Mouse (Mus musculus): ENCODE measurements around the gene Eps8. TPM values are rescaled to one million over a fixed set of nuclear protein-coding genes. Genes with fewer than 3 reads are reported as not detected.

Eps8 gene
- total and polyA plus RNA-seq, 2 experiments from 2014 or later: 27.2 to 29.9 TPM

DNA sequence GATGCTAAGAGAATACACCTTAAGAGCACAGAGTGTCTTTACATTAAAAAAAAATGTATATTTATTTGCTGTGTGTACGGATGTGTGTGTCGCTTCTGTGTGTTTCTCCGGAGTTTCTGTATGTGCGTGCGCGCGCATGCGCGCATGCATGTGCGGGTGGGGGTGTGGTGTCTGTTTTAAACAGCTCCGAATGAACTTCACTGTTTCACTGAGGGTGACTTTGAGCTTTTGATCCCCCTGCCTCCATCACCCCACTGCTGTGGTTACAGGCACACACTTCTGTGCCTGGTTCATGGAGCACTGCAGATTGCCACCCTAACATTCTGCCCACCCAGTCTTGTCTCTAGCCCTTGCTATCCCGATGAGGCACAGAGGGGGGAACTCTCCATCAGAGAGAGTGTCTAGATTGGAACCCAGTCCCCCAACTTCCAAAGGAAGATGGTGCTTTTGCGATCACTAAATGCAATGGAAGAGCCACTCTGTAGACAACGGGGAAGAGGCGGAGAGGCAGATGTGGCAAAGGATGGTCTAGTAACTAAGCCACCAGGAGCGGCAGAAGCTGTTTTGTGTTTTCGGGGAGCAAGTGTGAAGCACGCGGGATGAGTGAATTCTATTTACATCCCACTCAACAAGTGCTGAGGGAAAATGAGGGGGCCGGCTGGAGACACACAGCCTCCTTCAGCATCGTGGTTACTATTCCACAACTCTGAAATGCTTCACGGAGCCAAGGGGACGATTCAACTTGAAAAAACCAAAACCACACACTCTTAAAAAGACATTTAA, 7.1 kb upstream of the Eps8 start:
- Histone ChIP-seq H3K9me3 (ENCODE audit: low read length) (no peaks in the 10 kb centered on the region), H3K4me2 (ENCODE audit: low read depth, low read length, poor library complexity, severe bottlenecking) (no peak overlapping the region), H3K4me1 (ENCODE audit: insufficient read depth, low read length) (no peaks in the 10 kb centered on the region), H3K36me3 (ENCODE audit: insufficient read depth, low read length) (no peaks in the 10 kb centered on the region), H3K27ac (ENCODE audit: low read depth, low read length) (no peak overlapping the region), H3K27me3 (ENCODE audit: insufficient read depth, low read length) (no peaks in the 10 kb centered on the region), H3K9ac (replicated peaks; ENCODE audit: low read length, poor library complexity, severe bottlenecking) (no peak overlapping the region), H3K4me3 (ENCODE audit: low read depth, low read length) (no peak overlapping the region)
- ATAC-seq (ENCODE audit: low FRiP score) (no peak), DNase-seq (ENCODE audit: low spot score) (no peak)
- no peak for TF ChIP-seq CTCF (IDR thresholded peaks at IDR 0.05)
- WGBS: 95% methylated on average over 23 of the region's 23 CpGs

DNA sequence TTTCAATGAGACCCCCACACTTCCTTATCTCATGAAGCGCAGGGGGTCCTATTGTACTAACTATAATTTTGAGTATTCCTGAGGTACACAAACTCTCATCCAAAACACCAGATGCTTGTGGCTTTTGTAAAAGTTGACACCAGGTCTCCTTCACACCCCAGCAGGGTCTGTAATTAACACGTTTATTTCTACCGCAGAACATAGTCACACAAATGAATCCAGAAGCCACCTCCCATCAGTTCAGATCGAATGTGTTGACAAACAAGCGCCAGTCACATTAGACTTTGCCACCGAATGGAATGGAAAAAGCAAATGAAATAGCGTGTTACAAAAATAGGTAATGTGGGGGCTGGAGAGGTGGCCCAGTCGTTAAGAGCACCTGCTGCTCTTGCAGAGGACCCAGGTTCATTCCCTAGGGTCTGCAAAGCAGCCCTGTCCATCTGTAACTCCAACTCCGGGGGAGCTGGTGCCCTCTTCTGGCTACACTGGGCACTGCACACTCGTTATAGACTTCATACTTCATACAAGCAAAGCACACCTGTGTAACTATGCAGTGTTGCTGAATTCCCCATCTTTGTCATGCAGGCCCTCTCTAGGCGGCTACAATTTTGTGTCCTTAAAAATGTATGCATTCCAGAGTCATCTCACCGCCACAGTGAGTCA, 3.9 kb upstream of the Eps8 start:
- no peaks in the 10 kb centered on the region for H3K4me1 ChIP-seq (ENCODE audit: insufficient read depth, low read length)
- no peaks in the 10 kb centered on the region for H3K27me3 ChIP-seq (ENCODE audit: insufficient read depth, low read length)
- H3K9ac ChIP-seq (replicated peaks; ENCODE audit: low read length, poor library complexity, severe bottlenecking): no peak overlapping the region
- no peak overlapping the region for H3K4me3 ChIP-seq (ENCODE audit: low read depth, low read length)
- peak; percentile 31 for DNase-seq (ENCODE audit: low spot score)
- no peaks in the 10 kb centered on the region for H3K9me3 ChIP-seq (ENCODE audit: low read length)
- no peak overlapping the region for H3K27ac ChIP-seq (ENCODE audit: low read depth, low read length)
- no peaks in the 10 kb centered on the region for H3K36me3 ChIP-seq (ENCODE audit: insufficient read depth, low read length)
- 80% methylated on average over 12 of the region's 12 CpGs for WGBS
- TF ChIP-seq CTCF (IDR thresholded peaks at IDR 0.05): peak; percentile 62
- no peak overlapping the region for H3K4me2 ChIP-seq (ENCODE audit: low read depth, low read length, poor library complexity, severe bottlenecking)
- no peak for ATAC-seq (ENCODE audit: low FRiP score)

DNA sequence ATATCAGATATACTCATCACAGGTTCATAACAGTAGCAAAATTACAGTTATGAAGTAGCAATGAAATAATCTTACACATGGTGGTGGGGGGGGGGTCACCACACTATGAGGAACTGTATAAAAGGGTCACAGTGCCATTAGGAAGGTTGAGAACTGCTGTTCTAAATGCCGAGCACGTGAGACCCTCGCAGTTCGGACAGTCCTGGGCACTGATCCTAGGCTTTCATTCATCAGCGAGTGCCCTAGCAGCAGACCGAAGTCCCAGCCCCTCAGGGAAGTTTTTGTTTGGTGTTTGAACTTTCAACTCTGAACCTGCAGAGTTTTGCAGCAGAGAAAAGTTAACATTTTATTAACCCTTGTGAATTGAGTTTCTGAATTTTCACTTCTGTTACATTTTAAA, 2.5 kb upstream of the Eps8 start:
- Histone ChIP-seq H3K4me1 (ENCODE audit: insufficient read depth, low read length) (no peaks in the 10 kb centered on the region), H3K36me3 (ENCODE audit: insufficient read depth, low read length) (no peaks in the 10 kb centered on the region), H3K4me2 (ENCODE audit: low read depth, low read length, poor library complexity, severe bottlenecking) (no peak overlapping the region), H3K9me3 (ENCODE audit: low read length) (no peaks in the 10 kb centered on the region), H3K4me3 (ENCODE audit: low read depth, low read length) (no peak overlapping the region), H3K27ac (ENCODE audit: low read depth, low read length) (no peak overlapping the region), H3K27me3 (ENCODE audit: insufficient read depth, low read length) (no peaks in the 10 kb centered on the region), H3K9ac (replicated peaks; ENCODE audit: low read length, poor library complexity, severe bottlenecking) (no peak overlapping the region)
- WGBS: 77% methylated on average over 6 of the region's 6 CpGs
- no peak for TF ChIP-seq CTCF (IDR thresholded peaks at IDR 0.05)
- peak; percentile 53 for DNase-seq (ENCODE audit: low spot score)
- peak; percentile 49; the same call in 1 of the 2 replicates for ATAC-seq (ENCODE audit: low FRiP score)

DNA sequence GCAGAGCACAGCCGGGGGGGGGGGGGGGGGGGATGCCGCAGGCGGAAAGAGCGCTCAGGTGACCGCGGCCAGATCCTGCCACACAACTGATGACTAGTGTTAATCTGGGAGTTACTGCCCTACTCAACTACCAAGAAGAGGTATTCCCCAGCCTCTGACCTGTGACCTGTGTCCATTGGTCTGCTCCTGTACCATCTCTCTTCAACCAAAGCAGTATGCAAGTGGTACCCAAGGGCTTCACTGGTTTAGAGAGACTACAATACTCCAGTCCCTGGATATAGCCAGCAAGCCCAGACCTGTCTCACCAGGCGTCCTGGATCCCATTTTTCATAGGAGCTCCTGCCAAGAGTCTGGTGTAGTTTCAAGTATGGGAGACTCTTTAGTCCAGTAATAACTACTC, 5.1 kb downstream of the Eps8 start:
- WGBS: 27% methylated on average over 5 of the region's 7 CpGs

DNA sequence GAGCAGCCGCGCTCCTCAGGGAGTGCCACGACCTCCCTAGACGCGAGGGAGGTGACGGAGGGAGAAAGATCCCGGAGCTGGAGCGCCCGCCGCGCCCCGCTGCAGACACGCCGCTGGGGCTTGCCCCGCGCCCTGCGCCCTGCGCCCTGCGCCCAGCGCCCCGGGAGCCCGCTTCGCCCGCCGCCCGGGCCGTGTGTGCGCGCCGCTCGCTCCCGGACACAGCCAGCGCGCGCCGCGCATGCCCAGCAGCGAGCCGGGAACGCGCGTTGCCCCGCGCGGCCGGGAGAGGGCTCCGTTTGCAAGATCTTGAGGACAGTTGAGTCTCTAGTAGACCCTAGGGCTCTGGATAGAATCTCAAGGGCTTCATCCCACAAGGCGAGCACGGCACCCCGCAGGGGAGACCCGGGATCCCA, 5.6 kb downstream of the Eps8 start:
- ATAC-seq (ENCODE audit: low FRiP score): peak; percentile 89
- under 1% methylated on average over 45 of the region's 51 CpGs for WGBS
- Histone ChIP-seq H3K4me3 (ENCODE audit: low read depth, low read length) (peak overlapping the region; percentile 89), H3K27me3 (ENCODE audit: insufficient read depth, low read length) (peaks cover 5% of the 10 kb centered on the region; the same call in 1 of the 2 replicates), H3K4me1 (ENCODE audit: insufficient read depth, low read length) (no peaks in the 10 kb centered on the region), H3K27ac (ENCODE audit: low read depth, low read length) (peak overlapping the region; percentile 8; the same call in 1 of the 2 replicates), H3K9me3 (ENCODE audit: low read length) (no peaks in the 10 kb centered on the region), H3K36me3 (ENCODE audit: insufficient read depth, low read length) (no peaks in the 10 kb centered on the region), H3K9ac (replicated peaks; ENCODE audit: low read length, poor library complexity, severe bottlenecking) (peak overlapping the region; percentile 66), H3K4me2 (ENCODE audit: low read depth, low read length, poor library complexity, severe bottlenecking) (peak overlapping the region; percentile 83)
- peak; percentile 63 for TF ChIP-seq CTCF (IDR thresholded peaks at IDR 0.05)
- peak; percentile 89 for DNase-seq (ENCODE audit: low spot score)

More for the DNA sequence above, 5.1 kb downstream of the Eps8 start:
- no peak for TF ChIP-seq CTCF (IDR thresholded peaks at IDR 0.05)
- Histone ChIP-seq H3K9ac (replicated peaks; ENCODE audit: low read length, poor library complexity, severe bottlenecking) (no peak overlapping the region), H3K4me1 (ENCODE audit: insufficient read depth, low read length) (no peaks in the 10 kb centered on the region), H3K9me3 (ENCODE audit: low read length) (no peaks in the 10 kb centered on the region), H3K36me3 (ENCODE audit: insufficient read depth, low read length) (no peaks in the 10 kb centered on the region), H3K27ac (ENCODE audit: low read depth, low read length) (no peak overlapping the region), H3K4me2 (ENCODE audit: low read depth, low read length, poor library complexity, severe bottlenecking) (peak overlapping the region; percentile 83), H3K4me3 (ENCODE audit: low read depth, low read length) (peak overlapping the region; percentile 89), H3K27me3 (ENCODE audit: insufficient read depth, low read length) (peaks cover 5% of the 10 kb centered on the region; the same call in 1 of the 2 replicates)
- ATAC-seq (ENCODE audit: low FRiP score) (no peak; the same call in 1 of the 2 replicates), DNase-seq (ENCODE audit: low spot score) (no peak)
